Mouse (Mus musculus): Measurements from ENCODE around the gene Atp2a2.

DNA sequence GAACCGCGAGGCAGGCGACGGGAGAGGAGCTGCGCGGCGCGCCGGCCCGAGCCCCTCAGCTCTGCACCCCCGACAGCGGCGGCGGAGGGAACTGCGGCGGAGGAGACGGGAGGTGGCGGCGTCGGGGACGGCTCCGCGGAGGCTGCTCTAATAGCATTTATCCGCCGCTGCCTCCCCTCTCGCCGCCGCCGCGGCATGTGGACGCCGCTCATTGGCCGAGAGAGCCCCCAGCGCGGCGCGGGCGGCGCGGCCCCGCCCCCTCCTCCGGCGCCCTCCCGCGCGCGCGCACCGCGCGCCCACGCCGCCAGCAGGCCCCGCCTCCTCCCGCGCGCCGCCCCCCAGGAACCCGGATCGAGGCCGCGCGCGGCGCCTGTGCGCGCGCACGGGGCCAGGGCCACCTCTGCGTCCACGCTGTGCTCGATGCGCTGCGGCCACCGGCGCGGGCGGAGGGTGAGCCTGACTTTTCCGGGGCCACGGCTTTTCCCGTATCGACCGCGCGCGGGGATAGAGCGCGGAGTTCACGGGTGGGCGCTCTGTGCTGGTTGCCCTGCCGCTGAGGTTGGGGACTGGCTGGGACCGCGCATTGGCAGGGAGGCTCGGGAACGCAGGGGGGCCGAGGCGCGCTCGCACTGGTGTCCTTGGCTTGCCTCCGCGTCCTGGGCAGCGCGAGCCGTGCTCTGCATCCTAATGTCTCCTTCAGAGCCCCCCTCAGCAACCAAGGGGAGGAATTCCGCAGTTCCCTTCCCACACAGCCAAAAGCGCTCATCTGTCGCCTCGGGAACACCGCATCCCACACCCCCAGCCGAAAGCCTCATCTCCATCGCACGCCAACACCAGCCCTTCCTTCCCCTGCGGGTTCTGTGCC lies at the start of gene Atp2a2:
- TF ChIP-seq POLR2A (IDR thresholded peaks at IDR 0.05; ENCODE audit: borderline replicate concordance, extremely low read depth, insufficient read depth, insufficient read length, poor library complexity, severe bottlenecking) (peak; percentile 97), CTCF (IDR thresholded peaks at IDR 0.05; ENCODE audit: borderline replicate concordance, extremely low read depth, insufficient read depth, insufficient read length) (peak; percentile 40; the same call in 1 of the 2 replicates)
